Mouse (Mus musculus): ENCODE measurements around the gene Elovl5. TPM values are rescaled to one million over a fixed set of nuclear protein-coding genes. Genes with fewer than 3 reads are reported as not detected.
A peak's percentile ranks its signal among the peaks of the same experiment; 100 is the strongest.

Elovl5 gene
- total and polyA plus RNA-seq, 2 experiments from 2014 or later, result 61.1 to 83.4 TPM

DNA sequence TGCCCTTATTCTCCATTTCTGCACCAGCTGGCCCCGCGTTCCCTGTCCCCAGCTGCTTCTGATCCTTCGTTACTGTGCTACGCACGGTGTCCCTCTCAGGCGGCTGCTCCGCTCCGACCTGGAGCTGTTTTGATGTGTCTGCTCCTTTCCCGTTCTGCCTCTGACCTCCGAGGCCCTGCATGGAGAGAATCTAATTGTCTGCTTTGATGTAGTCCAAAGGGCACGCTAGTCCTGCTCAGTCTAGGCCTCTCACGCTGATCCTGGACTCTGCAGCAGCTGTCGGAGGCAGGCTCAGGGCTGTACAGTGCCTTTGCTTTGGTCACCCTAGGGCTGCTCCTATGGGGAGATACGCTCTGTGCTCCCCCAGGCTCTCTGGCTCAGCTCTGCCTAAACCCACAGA is 46.9 kb downstream of the Elovl5 start:
- Histone ChIP-seq H3K9me3 (ENCODE audit: low read length) (no peaks in the 10 kb centered on the region), H3K4me3 (ENCODE audit: low read depth, low read length) (no peak overlapping the region), H3K36me3 (ENCODE audit: insufficient read depth) (peaks cover 15% of the 10 kb centered on the region), H3K27me3 (ENCODE audit: insufficient read depth, low read length) (no peaks in the 10 kb centered on the region), H3K4me1 (ENCODE audit: insufficient read depth) (no peaks in the 10 kb centered on the region), H3K4me2 (ENCODE audit: low read depth) (no peak overlapping the region), H3K9ac (no peak overlapping the region), H3K27ac (ENCODE audit: low read depth, low read length) (no peak overlapping the region)
- TF ChIP-seq CTCF (IDR thresholded peaks at IDR 0.05; ENCODE audit: low read depth), result no peak
- ATAC-seq (peak; percentile 34), DNase-seq (no peak)
- 49% methylated on average over 14 of the region's 14 CpGs for WGBS

DNA sequence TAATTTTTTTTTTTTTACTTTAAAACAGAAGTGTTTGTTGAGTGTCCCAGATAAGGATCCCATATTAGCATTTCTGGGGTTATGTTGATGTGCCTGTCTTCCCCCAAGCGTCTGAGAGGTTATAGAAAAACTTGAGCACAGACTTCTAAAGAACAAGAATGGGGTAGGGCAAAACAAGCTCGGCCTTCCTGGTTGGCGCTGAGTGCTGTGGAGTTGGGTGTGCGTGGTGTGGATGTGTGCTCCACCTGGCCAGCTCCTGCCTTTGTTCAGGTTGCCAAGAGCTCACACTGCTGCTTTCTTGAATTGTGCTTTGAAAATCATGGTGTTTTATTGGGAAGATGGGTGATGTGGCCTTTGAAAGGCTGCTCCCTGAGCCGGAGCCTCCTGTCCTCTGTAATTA is 48.1 kb downstream of the Elovl5 start:
- no peak overlapping the region for H3K9ac ChIP-seq
- no peaks in the 10 kb centered on the region for H3K27me3 ChIP-seq (ENCODE audit: insufficient read depth, low read length)
- WGBS, result 63% methylated on average over 5 of the region's 5 CpGs
- no peak overlapping the region for H3K4me3 ChIP-seq (ENCODE audit: low read depth, low read length)
- peaks cover 7% of the 10 kb centered on the region for H3K36me3 ChIP-seq (ENCODE audit: insufficient read depth)
- DNase-seq (no peak), ATAC-seq (no peak)
- H3K4me2 ChIP-seq (ENCODE audit: low read depth), result no peak overlapping the region
- no peaks in the 10 kb centered on the region for H3K4me1 ChIP-seq (ENCODE audit: insufficient read depth)
- TF ChIP-seq CTCF (IDR thresholded peaks at IDR 0.05; ENCODE audit: low read depth), result no peak
- H3K27ac ChIP-seq (ENCODE audit: low read depth, low read length), result no peak overlapping the region
- H3K9me3 ChIP-seq (ENCODE audit: low read length), result no peaks in the 10 kb centered on the region

DNA sequence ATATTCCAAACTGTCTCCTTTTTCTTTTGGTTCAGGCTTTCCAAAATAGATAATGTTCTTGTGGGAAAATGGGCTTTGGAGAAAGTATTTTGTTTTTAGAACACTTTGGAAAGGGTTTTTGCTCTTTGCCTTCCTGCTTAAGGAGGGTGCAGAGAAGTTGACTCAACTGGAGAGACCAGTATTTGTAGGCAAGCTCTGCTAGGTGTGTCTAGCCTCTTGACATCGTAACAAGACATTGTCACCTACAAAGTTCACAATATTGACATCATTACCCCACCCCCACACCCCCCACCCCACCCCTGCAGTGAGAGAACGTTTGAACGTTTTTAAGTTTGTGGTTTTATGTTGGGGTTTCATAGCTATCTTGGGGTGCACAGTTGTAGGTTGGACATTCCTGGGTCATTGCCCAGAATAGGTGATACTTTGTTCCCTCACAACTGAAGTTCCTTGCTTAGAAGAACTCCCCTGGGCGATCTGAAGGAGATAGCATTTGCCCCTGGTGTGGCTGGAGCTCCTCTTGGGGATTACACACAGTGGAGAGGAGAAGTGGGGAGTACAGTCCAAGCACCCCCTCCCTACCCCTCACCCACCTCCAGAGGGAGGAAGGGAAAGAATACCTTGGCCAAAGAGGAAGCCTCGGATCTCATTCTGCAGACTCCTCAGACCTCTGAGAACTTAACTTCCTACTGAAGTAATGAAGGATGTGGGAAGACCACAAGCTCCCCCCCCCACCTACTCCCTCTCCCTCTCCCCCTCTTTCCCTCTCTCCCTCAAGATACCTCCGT is 48.8 kb downstream of the Elovl5 start:
- DNase-seq (no peak), ATAC-seq (no peak)
- no peak overlapping the region for H3K9ac ChIP-seq
- no peak overlapping the region for H3K27ac ChIP-seq (ENCODE audit: low read depth, low read length)
- H3K9me3 ChIP-seq (ENCODE audit: low read length), result no peaks in the 10 kb centered on the region
- H3K27me3 ChIP-seq (ENCODE audit: insufficient read depth, low read length), result no peaks in the 10 kb centered on the region
- H3K4me2 ChIP-seq (ENCODE audit: low read depth), result no peak overlapping the region
- TF ChIP-seq CTCF (IDR thresholded peaks at IDR 0.05; ENCODE audit: low read depth), result no peak
- no peaks in the 10 kb centered on the region for H3K4me1 ChIP-seq (ENCODE audit: insufficient read depth)
- 95% methylated on average over 6 of the region's 6 CpGs for WGBS
- peaks cover 7% of the 10 kb centered on the region for H3K36me3 ChIP-seq (ENCODE audit: insufficient read depth)
- no peak overlapping the region for H3K4me3 ChIP-seq (ENCODE audit: low read depth, low read length)

DNA sequence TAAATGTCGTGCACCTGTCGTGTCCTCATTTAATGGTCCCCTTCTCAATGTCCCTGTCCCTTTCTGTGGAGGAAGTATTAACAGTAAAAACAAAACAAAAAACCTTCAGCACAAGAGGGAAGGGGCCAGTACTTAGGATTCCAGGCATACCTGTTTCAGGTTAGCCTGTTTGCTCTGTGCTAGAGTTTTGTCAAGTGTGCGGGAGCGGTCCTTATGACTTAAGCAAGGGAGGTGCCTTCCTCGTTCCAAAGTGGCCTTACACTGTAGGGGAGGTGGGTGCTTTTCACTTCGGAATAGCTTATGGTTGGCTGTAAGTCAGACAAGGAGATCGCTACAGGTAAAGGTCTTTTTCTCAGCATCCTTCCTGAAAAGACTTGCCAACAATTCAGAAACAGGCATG is 49.7 kb downstream of the Elovl5 start:
- Histone ChIP-seq H3K27me3 (ENCODE audit: insufficient read depth, low read length) (no peaks in the 10 kb centered on the region), H3K4me2 (ENCODE audit: low read depth) (no peak overlapping the region), H3K9me3 (ENCODE audit: low read length) (no peaks in the 10 kb centered on the region), H3K36me3 (ENCODE audit: insufficient read depth) (peaks cover 5% of the 10 kb centered on the region; the same call in 1 of the 2 replicates), H3K4me3 (ENCODE audit: low read depth, low read length) (no peak overlapping the region), H3K4me1 (ENCODE audit: insufficient read depth) (no peaks in the 10 kb centered on the region), H3K27ac (ENCODE audit: low read depth, low read length) (no peak overlapping the region), H3K9ac (no peak overlapping the region)
- ATAC-seq, result no peak
- no peak for DNase-seq
- 96% methylated on average over 7 of the region's 7 CpGs for WGBS
- TF ChIP-seq CTCF (IDR thresholded peaks at IDR 0.05; ENCODE audit: low read depth), result no peak

DNA sequence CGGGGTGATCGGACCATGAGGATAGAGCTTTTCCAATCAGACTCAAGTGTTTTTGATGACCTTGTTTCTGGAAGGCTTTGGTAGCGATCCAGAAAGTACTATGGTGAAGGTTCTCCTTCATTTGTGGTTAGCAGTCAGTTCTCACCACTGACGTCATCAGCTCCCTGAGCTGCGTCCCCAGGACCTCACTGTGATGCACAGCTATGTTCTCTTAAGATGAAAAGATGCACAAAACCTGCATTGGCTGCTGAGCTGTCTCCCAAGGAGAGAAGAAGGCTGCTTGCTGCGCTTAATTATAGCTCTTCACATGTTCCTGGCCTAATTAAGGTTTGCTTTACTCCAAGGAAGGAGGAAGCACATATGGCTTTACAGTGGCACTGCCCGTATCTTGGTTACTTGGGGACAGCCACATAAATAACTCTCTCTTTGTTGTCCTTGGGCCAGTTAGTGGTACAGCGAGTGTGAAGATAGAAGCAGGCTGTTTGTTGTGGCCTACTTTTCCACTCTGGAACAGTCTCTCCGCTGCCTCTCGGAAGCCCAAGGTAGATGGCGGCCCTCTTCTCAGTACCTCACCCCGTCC is 50.5 kb downstream of the Elovl5 start:
- Histone ChIP-seq H3K4me1 (ENCODE audit: insufficient read depth) (no peaks in the 10 kb centered on the region), H3K36me3 (ENCODE audit: insufficient read depth) (peaks cover 3% of the 10 kb centered on the region; the same call in 1 of the 2 replicates), H3K4me2 (ENCODE audit: low read depth) (no peak overlapping the region), H3K27me3 (ENCODE audit: insufficient read depth, low read length) (no peaks in the 10 kb centered on the region), H3K4me3 (ENCODE audit: low read depth, low read length) (no peak overlapping the region), H3K9ac (no peak overlapping the region), H3K9me3 (ENCODE audit: low read length) (no peaks in the 10 kb centered on the region), H3K27ac (ENCODE audit: low read depth, low read length) (peak overlapping the region; percentile 35; the same call in 1 of the 2 replicates)
- WGBS, result 82% methylated on average over 12 of the region's 12 CpGs
- ATAC-seq (peak; percentile 83), DNase-seq (peak; percentile 40)
- TF ChIP-seq CTCF (IDR thresholded peaks at IDR 0.05; ENCODE audit: low read depth), result no peak

DNA sequence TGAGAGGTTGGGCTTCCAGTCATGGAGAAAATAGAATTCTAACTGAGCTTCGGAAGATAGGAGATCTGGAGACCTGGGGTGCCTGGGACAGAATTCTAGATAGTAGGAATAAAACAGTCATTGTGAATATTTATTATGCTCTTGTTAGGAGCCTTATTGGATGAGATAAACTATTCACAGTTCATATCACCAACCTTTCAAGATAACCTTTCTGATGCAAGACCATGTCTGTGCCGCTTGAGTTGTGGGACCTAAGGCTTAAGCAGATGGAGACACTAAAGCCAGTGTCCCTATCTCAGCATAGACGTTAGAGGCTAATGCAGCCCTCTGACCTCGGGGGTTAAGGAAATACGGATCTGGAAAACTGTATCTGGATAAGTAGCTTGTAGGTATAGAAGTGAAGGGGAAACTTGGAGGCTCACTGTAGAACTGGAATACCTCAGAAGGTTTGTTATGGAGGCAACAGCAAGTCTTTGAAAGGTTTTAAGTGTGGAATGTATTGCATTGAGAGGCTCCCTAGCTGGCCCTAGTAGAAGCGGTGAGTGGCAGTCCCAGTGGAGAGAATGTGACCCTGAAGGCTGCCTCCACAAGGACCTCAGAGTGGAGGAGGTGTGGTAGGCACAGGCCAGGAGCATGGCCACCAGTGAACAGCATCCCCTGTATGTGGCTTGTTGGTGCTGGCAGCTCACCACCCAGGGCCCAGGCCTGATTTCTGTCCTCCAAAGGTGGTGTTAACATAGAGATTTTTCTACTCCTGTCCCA is 52.2 kb downstream of the Elovl5 start:
- no peak for ATAC-seq

DNA sequence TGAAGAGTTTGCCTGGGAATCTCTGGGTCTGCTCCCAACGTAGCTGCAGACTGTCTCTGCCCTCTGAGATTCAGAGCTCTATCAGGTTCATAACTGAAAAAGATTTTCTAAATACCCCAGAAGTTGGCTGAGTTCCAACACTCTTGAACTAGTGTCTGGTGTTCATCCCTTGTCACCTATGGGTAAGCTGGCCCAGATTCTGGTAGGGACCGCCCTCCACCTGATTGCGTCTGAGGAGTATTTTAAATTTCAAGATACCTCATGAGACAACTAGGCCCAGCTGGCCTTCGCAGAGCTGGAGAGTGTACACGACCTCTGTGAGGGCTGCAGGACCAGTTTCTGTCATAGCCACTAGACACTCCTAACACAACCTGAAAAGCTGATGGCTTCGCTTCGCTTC is 61.8 kb downstream of the Elovl5 start:
- no peaks in the 10 kb centered on the region for H3K9me3 ChIP-seq (ENCODE audit: low read length)
- no peak overlapping the region for H3K4me3 ChIP-seq (ENCODE audit: low read depth, low read length)
- H3K4me1 ChIP-seq (ENCODE audit: insufficient read depth), result no peaks in the 10 kb centered on the region
- no peak overlapping the region for H3K9ac ChIP-seq
- no peak for ATAC-seq
- peaks cover 52% of the 10 kb centered on the region for H3K36me3 ChIP-seq (ENCODE audit: insufficient read depth)
- no peak overlapping the region for H3K27ac ChIP-seq (ENCODE audit: low read depth, low read length)
- H3K4me2 ChIP-seq (ENCODE audit: low read depth), result no peak overlapping the region
- no peaks in the 10 kb centered on the region for H3K27me3 ChIP-seq (ENCODE audit: insufficient read depth, low read length)
- 95% methylated on average over 7 of the region's 7 CpGs for WGBS
- TF ChIP-seq CTCF (IDR thresholded peaks at IDR 0.05; ENCODE audit: low read depth), result no peak
- no peak for DNase-seq

More for the DNA sequence above, 52.2 kb downstream of the Elovl5 start:
- no peak for DNase-seq
- Histone ChIP-seq H3K9ac (no peak overlapping the region), H3K36me3 (ENCODE audit: insufficient read depth) (no peaks in the 10 kb centered on the region), H3K4me1 (ENCODE audit: insufficient read depth) (no peaks in the 10 kb centered on the region), H3K9me3 (ENCODE audit: low read length) (no peaks in the 10 kb centered on the region), H3K27me3 (ENCODE audit: insufficient read depth, low read length) (no peaks in the 10 kb centered on the region), H3K4me3 (ENCODE audit: low read depth, low read length) (no peak overlapping the region), H3K4me2 (ENCODE audit: low read depth) (no peak overlapping the region), H3K27ac (ENCODE audit: low read depth, low read length) (no peak overlapping the region)
- WGBS, result 90% methylated on average over 6 of the region's 6 CpGs
- no peak for TF ChIP-seq CTCF (IDR thresholded peaks at IDR 0.05; ENCODE audit: low read depth)
